Mouse (Mus musculus) neural tube, embryonic 11.5 days (tissue): Measurements from ENCODE around the gene Hdac11. TPM values are rescaled to one million over a fixed set of nuclear protein-coding genes. Genes with fewer than 3 reads are reported as not detected.

ENCODE experiments used
- ATAC-seq: fragments of 200-750 bp; cut with Nextera tagmentation; 2 replicates; pipeline ENCODE4 v1.8.0; 2017; ENCODE audit warnings: moderate number of reproducible peaks, mild to moderate bottlenecking, moderate TSS enrichment, moderate library complexity; ENCODE audit not compliant: insufficient read depth, low FRiP score, low TSS enrichment
- DNase-seq: peaks from one replicate; pipeline ENCODE4 v3.0.0-alpha.2; 2015; ENCODE audit warnings: low spot score
- H3K27ac ChIP-seq: fragments of 300-500 bp; sonication (generic); 2 replicates; pipeline ENCODE4 v1.5.1; 2014; ENCODE audit warnings: low read depth, mild to moderate bottlenecking, low read length
- H3K27me3 ChIP-seq: fragments of 300-500 bp; sonication (generic); 2 replicates; pipeline ENCODE4 v1.6.1; 2014; ENCODE audit warnings: mild to moderate bottlenecking, low read length, mixed read lengths; ENCODE audit not compliant: control insufficient read depth, insufficient read depth
- H3K36me3 ChIP-seq: fragments of 300-500 bp; sonication (generic); 2 replicates; pipeline ENCODE4 v1.6.1; 2014; ENCODE audit warnings: mild to moderate bottlenecking, low read length, moderate library complexity, mixed read lengths; ENCODE audit not compliant: control insufficient read depth, insufficient read depth
- H3K4me1 ChIP-seq: fragments of 300-500 bp; sonication (generic); 2 replicates; pipeline ENCODE4 v1.6.1; 2014; ENCODE audit warnings: low read length, mixed read lengths; ENCODE audit not compliant: control insufficient read depth, insufficient read depth
- H3K4me2 ChIP-seq: fragments of 300-500 bp; sonication (generic); 2 replicates; pipeline ENCODE4 v1.6.1; 2014; ENCODE audit warnings: low read depth, mild to moderate bottlenecking, moderate library complexity
- H3K4me3 ChIP-seq: fragments of 300-500 bp; sonication (generic); 2 replicates; pipeline ENCODE4 v1.5.1; 2014; ENCODE audit warnings: low read depth, low read length
- H3K9ac ChIP-seq: fragments of 300-500 bp; sonication (generic); 2 replicates; pipeline ENCODE4 v1.6.1; 2014; ENCODE audit warnings: mild to moderate bottlenecking, low read length
- H3K9me3 ChIP-seq: fragments of 300-500 bp; sonication (generic); 2 replicates; pipeline ENCODE4 v1.6.1; 2016; ENCODE audit warnings: low read length; ENCODE audit not compliant: control insufficient read depth
- WGBS: fragments of 180-500 bp; shearing (Covaris S2); extraction: QIAGEN DNeasy Blood & Tissue Kit; methylation state at CpG from one replicate; pipeline ENCODE4 v1.1.7; 2014; 5-methylcytosine and 5-hydroxymethylcytosine counted together
- polyA plus RNA-seq: library from polyadenylated mRNA; unstranded; fragments of >200 nt; fragmentation: Nextera tagmentation; extraction: Ambion mirVana; gene quantifications from 2 replicates; pipeline ENCODE4 v1.2.1, GENCODE M21; 2014

The Hdac11 gene
- polyA plus RNA-seq, 1 experiment from 2014 or later = 15.0 TPM

DNA sequence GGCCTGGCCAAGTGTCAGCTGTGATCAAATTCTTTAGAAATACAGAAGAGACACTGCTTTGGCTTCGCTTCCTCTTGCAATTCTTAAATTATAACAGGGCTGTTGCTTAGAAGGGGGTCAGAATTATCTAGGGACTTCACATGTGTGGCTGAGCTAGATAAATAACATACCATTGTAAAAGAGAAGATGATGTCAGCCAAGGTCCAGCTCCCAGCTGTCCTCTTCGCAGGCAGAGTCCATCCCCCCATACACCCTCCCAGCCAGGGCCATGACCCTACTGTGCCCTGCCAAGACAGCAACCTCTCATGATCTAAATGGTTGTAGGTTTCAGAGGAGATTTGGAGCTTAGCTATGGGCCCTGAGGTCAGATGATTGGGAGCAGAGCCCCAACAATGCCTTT is 27.5 kb downstream of the Hdac11 start:
- Histone ChIP-seq H3K4me3 (no peak overlapping the region), H3K9ac (no peak overlapping the region), H3K27ac (no peak overlapping the region), H3K4me1 (no peaks in the 10 kb centered on the region), H3K9me3 (no peaks in the 10 kb centered on the region), H3K36me3 (no peaks in the 10 kb centered on the region), H3K27me3 (no peaks in the 10 kb centered on the region), H3K4me2 (no peak overlapping the region)
- DNase-seq (no peak), ATAC-seq (no peak)
- 67% methylated on average over 2 of the region's 2 CpGs for WGBS

DNA sequence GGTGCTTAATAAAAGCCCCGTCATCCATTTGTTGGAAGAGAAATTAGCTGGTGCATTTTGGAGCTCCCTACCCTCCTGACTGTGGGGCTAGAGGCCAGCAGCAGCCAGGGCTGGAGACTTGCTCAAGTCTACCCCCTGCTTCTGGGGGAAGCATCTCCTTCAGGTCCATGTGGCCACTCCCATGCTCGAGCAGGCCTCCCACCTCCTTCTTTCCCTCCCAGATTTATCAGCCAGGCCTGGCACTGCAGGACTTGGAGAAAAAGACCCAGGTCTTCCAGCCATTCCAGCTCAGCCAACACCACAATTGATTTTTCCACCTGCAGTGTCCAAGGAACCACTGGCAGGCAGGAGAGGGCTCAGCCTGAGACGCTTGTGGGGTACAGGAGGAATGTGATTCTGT is 28.3 kb downstream of the Hdac11 start:
- Histone ChIP-seq H3K4me2 (no peak overlapping the region), H3K27me3 (no peaks in the 10 kb centered on the region)
- DNase-seq = no peak

DNA sequence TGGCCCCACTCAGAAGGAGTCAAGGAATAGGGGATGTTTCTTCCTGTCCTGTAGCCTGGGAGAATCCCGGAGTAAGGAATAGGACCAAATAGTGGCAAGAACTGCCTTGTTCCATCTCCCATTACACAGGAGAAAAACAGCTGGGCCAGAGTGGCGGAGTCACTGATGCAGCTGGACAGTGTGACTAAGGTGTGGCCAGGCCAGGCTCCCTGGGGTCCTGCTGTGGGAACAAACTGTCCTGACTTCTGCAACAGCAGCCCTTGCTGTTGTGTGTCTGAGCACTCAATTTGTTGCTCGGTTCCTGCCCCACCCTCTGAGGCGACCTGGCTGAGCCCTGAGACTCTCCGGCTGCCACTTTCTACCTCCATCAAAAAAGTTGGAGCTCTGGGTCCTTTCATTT is 29.0 kb downstream of the Hdac11 start:
- Histone ChIP-seq H3K4me3 (no peak overlapping the region), H3K36me3 (no peaks in the 10 kb centered on the region), H3K4me2 (no peak overlapping the region), H3K27ac (no peak overlapping the region), H3K9ac (no peak overlapping the region), H3K27me3 (no peaks in the 10 kb centered on the region), H3K4me1 (no peaks in the 10 kb centered on the region), H3K9me3 (no peaks in the 10 kb centered on the region)
- 80% methylated on average over 5 of the region's 5 CpGs for WGBS
- ATAC-seq (no peak), DNase-seq (no peak)

More for the DNA sequence above, 28.3 kb downstream of the Hdac11 start:
- Histone ChIP-seq H3K9ac (no peak overlapping the region), H3K27ac (no peak overlapping the region), H3K36me3 (no peaks in the 10 kb centered on the region), H3K9me3 (no peaks in the 10 kb centered on the region), H3K4me3 (no peak overlapping the region), H3K4me1 (no peaks in the 10 kb centered on the region)
- 69% methylated on average over 3 of the region's 3 CpGs for WGBS
- no peak for ATAC-seq

DNA sequence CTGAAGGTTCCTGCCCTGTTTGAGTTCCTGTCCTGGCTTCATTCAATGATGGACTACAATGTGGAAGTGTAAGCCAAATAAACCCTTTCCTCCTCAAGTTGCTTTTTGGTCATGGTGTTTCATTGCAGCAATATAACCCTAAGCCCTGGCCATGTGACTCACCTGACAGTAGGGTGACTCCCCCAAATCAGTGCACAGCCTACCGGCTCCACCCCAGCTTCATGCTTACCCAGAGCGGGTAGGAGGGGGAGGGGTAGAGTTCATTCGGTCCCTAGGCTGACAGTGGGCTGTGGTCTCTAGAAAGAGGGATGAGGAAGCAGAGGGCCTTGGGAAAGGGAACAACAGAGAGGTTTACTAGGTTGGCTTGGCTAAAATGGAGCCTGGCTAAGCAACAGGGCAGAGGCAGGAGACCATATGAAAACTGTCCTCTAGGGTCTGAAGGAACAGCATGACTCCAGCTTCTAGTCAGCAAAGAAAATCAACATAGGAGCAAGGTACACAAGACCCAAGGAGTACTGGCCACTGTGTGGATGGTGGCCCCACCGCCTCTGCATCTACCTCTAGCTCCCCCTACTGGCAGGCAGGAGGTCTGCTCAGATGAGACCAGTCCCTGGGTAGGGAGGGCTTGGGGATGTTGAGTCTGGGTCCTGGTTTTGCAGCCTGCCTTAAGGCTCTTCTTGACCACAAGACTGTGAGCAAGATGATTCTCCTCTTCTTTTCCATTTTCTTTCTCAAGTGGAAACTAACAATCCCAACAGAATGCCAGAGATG is 29.9 kb downstream of the Hdac11 start:
- ATAC-seq = no peak

DNA sequence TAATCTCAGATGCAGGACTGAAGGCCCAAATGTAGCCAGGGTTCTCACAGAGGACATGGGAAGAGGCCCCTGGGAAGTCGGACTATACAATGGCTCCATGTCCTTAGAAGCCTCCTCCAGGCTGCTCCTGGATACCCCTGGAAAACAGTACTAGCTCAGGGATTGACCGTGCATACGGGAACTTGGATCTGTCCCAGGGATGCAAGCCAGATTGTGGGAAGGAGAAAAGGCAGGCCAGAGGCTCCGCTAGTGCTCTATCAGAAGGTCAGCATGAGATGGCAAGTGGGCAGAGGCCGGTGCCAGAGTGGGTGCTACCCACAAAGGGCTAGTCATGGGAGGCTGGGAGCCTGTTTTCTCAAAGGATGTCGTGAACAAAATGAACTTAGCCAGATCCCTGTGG is 30.5 kb downstream of the Hdac11 start:
- 89% methylated on average over 6 of the region's 6 CpGs for WGBS
- no peak overlapping the region for H3K4me3 ChIP-seq
- H3K4me1 ChIP-seq = no peaks in the 10 kb centered on the region
- no peak overlapping the region for H3K9ac ChIP-seq
- no peak overlapping the region for H3K4me2 ChIP-seq
- H3K9me3 ChIP-seq = no peaks in the 10 kb centered on the region
- H3K27ac ChIP-seq = no peak overlapping the region
- H3K27me3 ChIP-seq = no peaks in the 10 kb centered on the region
- no peak for ATAC-seq
- H3K36me3 ChIP-seq = no peaks in the 10 kb centered on the region
- no peak for DNase-seq

More for the DNA sequence above, 29.9 kb downstream of the Hdac11 start:
- H3K4me1 ChIP-seq = no peaks in the 10 kb centered on the region
- WGBS = 64% methylated on average over 4 of the region's 4 CpGs
- no peak overlapping the region for H3K9ac ChIP-seq
- H3K4me2 ChIP-seq = no peak overlapping the region
- no peak overlapping the region for H3K27ac ChIP-seq
- no peak for DNase-seq
- no peaks in the 10 kb centered on the region for H3K9me3 ChIP-seq
- no peaks in the 10 kb centered on the region for H3K27me3 ChIP-seq
- no peaks in the 10 kb centered on the region for H3K36me3 ChIP-seq
- no peak overlapping the region for H3K4me3 ChIP-seq

DNA sequence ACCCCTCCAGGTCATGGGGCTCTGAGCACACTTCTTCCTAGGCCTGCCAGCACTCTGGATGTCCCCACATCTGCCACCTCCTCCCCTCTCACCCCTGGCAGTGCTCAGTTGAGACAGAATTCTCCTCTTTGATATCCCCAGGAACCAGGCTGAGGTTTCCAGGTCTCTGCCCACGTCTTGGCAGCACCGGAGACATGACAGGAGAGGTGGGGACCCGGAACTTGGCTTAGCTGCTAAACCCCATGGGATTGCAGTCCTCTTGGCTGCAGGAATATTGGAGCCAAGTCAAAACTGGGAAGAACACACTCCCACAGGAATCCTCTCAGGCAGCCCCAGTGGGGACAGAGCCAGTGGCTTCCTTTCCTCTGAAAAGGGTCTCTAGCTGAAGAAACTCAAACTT is 31.4 kb downstream of the Hdac11 start:
- Histone ChIP-seq H3K4me3 (no peak overlapping the region), H3K27ac (no peak overlapping the region), H3K4me1 (no peaks in the 10 kb centered on the region), H3K9me3 (no peaks in the 10 kb centered on the region), H3K9ac (no peak overlapping the region), H3K27me3 (no peaks in the 10 kb centered on the region), H3K4me2 (no peak overlapping the region), H3K36me3 (no peaks in the 10 kb centered on the region)
- ATAC-seq (no peak), DNase-seq (no peak)
- WGBS = 87% methylated on average over 3 of the region's 3 CpGs

DNA sequence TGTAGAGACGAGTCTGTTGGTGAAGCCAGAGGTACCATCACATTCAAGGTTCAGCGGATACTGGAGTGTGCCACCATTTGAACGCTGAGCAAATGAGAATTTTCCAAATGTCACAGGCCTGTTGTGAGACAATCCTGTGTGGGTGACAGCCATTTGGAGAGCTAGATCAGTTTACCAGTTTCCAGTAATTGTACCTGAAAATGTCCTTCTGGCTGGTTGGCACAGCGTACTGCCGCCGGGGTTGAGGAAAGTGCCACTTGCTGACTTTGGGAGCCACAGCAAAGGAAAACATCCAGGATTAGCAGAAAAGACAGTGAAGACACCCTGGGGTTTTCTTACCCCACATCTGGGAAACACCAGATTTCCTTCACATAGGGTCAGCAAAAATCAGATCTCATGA is 33.5 kb downstream of the Hdac11 start:
- Histone ChIP-seq H3K9ac (no peak overlapping the region), H3K4me1 (no peaks in the 10 kb centered on the region), H3K27me3 (no peaks in the 10 kb centered on the region), H3K9me3 (no peaks in the 10 kb centered on the region), H3K27ac (no peak overlapping the region), H3K4me2 (no peak overlapping the region), H3K4me3 (no peak overlapping the region), H3K36me3 (no peaks in the 10 kb centered on the region)
- DNase-seq = no peak
- ATAC-seq = no peak
- 88% methylated on average over 6 of the region's 6 CpGs for WGBS

DNA sequence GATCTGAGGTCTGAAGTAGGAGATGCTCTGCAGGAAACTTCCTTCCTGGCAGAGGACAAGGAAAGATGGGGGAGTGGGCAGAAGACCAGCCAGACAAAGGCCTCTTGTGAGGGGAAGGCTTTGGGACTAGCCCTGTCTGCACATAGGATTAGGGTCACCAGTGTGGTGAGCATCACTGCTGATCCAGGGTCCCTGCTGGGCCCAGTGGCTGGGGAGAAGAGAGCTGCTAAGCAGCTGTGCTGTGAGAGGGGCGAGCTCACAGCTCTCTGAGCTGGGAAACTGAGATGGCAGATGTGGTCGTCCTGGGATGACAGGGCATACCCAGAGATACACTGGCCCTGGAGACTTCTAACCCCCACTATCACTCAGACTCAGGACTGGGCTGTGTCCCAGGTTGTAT is 35.0 kb downstream of the Hdac11 start:
- no peaks in the 10 kb centered on the region for H3K36me3 ChIP-seq
- no peaks in the 10 kb centered on the region for H3K4me1 ChIP-seq
- 51% methylated on average over 2 of the region's 2 CpGs for WGBS
- H3K27ac ChIP-seq = no peak overlapping the region
- no peaks in the 10 kb centered on the region for H3K27me3 ChIP-seq
- no peak overlapping the region for H3K4me2 ChIP-seq
- no peak for ATAC-seq
- H3K9ac ChIP-seq = no peak overlapping the region
- H3K4me3 ChIP-seq = no peak overlapping the region
- DNase-seq = no peak
- no peaks in the 10 kb centered on the region for H3K9me3 ChIP-seq

DNA sequence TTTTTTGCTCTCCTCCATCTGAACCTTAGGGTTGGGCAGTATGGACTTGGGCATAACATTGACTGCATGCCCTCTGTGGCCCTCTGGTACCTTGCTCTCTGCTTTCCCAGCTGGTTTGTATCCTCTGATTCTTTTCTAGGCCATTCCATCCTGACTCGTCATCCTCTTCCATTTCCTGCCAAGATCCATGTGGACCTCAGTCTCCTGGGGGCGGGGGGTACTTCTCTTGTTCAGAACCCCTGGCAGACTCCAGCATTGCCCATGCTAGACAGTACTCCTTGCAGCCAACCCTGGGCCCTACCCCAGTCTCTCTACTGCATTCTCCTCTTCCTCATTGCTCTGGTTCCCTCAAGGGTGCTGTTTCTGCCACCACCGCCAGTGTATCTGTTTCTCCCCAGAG is 36.0 kb downstream of the Hdac11 start:
- no peak for DNase-seq
- Histone ChIP-seq H3K4me2 (no peak overlapping the region), H3K4me1 (no peaks in the 10 kb centered on the region), H3K9ac (no peak overlapping the region), H3K27me3 (no peaks in the 10 kb centered on the region), H3K27ac (no peak overlapping the region), H3K9me3 (no peaks in the 10 kb centered on the region), H3K36me3 (no peaks in the 10 kb centered on the region), H3K4me3 (no peak overlapping the region)
- 85% methylated on average over 3 of the region's 3 CpGs for WGBS
- ATAC-seq = no peak
